ENCODE assay signal across 8 mouse cellular contexts in genomic region chr6:99439214-99439877, GRCm38 (mm10).
DNase-seq lines count a peak whose midpoint lies in the region; ATAC-seq and TF ChIP-seq lines count a peak whose summit lies in the region.

No protein-coding gene starts in this region.

- H3K27me3 ChIP-seq in forebrain, embryonic 10.5 days (ENCODE audit: poor library complexity, severe bottlenecking), result no peaks in the 10 kb centered on the region
- H3K27me3 ChIP-seq in hindbrain, postnatal 0 days (ENCODE audit: insufficient read depth, low read length), result no peaks in the 10 kb centered on the region
- H3K27me3 ChIP-seq in midbrain, embryonic 12.5 days, result no peaks in the 10 kb centered on the region

- no peak for ATAC-seq in hindbrain, postnatal 0 days
- ATAC-seq in midbrain, embryonic 12.5 days (ENCODE audit: low FRiP score, low read depth), result 0 out of 2 replicates have a peak, but pooled peaks have one; percentile 6
- no peak for ATAC-seq in frontal cortex, adult (ENCODE audit: low TSS enrichment)

- H3K4me3 ChIP-seq in lung, adult 2 months (replicated peaks; ENCODE audit: extremely low read depth, low read depth, low read length), result no peak overlapping the region
- H3K4me3 ChIP-seq in forebrain, embryonic 10.5 days, result peak overlapping the region; percentile 3
- H3K4me3 ChIP-seq in hindbrain, postnatal 0 days (ENCODE audit: low read length), result no peak overlapping the region
- H3K4me3 ChIP-seq in midbrain, embryonic 12.5 days, result no peak overlapping the region

- peaks cover 13% of the 10 kb centered on the region for H3K4me1 ChIP-seq in lung, adult 2 months (ENCODE audit: control insufficient read depth, insufficient read depth, low read length)
- peaks cover 47% of the 10 kb centered on the region for H3K4me1 ChIP-seq in forebrain, embryonic 10.5 days
- peaks cover 20% of the 10 kb centered on the region for H3K4me1 ChIP-seq in hindbrain, postnatal 0 days (ENCODE audit: insufficient read depth, low read length)
- peaks cover 34% of the 10 kb centered on the region for H3K4me1 ChIP-seq in midbrain, embryonic 12.5 days

- peak overlapping the region; percentile 83 for H3K27ac ChIP-seq in forebrain, embryonic 10.5 days
- H3K27ac ChIP-seq in hindbrain, postnatal 0 days, result peak overlapping the region; percentile 59
- peak overlapping the region; percentile 71 for H3K27ac ChIP-seq in midbrain, embryonic 12.5 days (replicated peaks)

- WGBS in lung, adult 2 months, result 30% methylated on average over 9 of the region's 9 CpGs
- 4% methylated on average over 9 of the region's 9 CpGs for WGBS in forebrain, embryonic 10.5 days
- 14% methylated on average over 9 of the region's 9 CpGs for WGBS in hindbrain, postnatal 0 days
- WGBS in midbrain, embryonic 12.5 days, result 12% methylated on average over 9 of the region's 9 CpGs

- H3K9me3 ChIP-seq in forebrain, embryonic 10.5 days, result no peaks in the 10 kb centered on the region
- no peaks in the 10 kb centered on the region for H3K9me3 ChIP-seq in hindbrain, postnatal 0 days (ENCODE audit: low read length)
- H3K9me3 ChIP-seq in midbrain, embryonic 12.5 days, result no peaks in the 10 kb centered on the region

- no peak for TF ChIP-seq CTCF in lung, adult 2 months (IDR thresholded peaks at IDR 0.05; ENCODE audit: insufficient read depth, low read length)
- no peak for TF ChIP-seq CTCF in hindbrain, postnatal 0 days (IDR thresholded peaks at IDR 0.05; ENCODE audit: low read depth)

- peak overlapping the region; percentile 17; the same call in 1 of the 2 replicates for H3K4me2 ChIP-seq in hindbrain, postnatal 0 days (ENCODE audit: low read depth, low read length)
- H3K4me2 ChIP-seq in midbrain, embryonic 12.5 days (replicated peaks), result peak overlapping the region; percentile 36

- no peak for TF ChIP-seq POLR2A in lung, adult 2 months (IDR thresholded peaks at IDR 0.05; ENCODE audit: borderline replicate concordance, extremely low read depth, low read depth, low read length)

- peak; percentile 23 for DNase-seq in lung, adult 2 months
- DNase-seq in lung, adult 18-20 months, result no peak
- DNase-seq in forebrain, embryonic 10.5 days (ENCODE audit: extremely low spot score, low spot score), result peak; percentile 39
- peak; percentile 39 for DNase-seq in hindbrain, postnatal 0 days (ENCODE audit: low spot score)
- no peak for DNase-seq in frontal cortex, postnatal 10 days (ENCODE audit: low spot score in 2 of 2)
- no peak for DNase-seq in frontal cortex, postnatal 25 days (ENCODE audit: low spot score in 2 of 2)

- H3K36me3 ChIP-seq in forebrain, embryonic 10.5 days (replicated peaks), result peaks cover 14% of the 10 kb centered on the region
- no peaks in the 10 kb centered on the region for H3K36me3 ChIP-seq in hindbrain, postnatal 0 days (ENCODE audit: insufficient read depth, low read length)
- H3K36me3 ChIP-seq in midbrain, embryonic 12.5 days, result no peaks in the 10 kb centered on the region

- H3K9ac ChIP-seq in hindbrain, postnatal 0 days (replicated peaks; ENCODE audit: low read length), result 0 out of 2 replicates have a peak overlapping the region, but pooled peaks have one; percentile 14
- peak overlapping the region; percentile 25 for H3K9ac ChIP-seq in midbrain, embryonic 12.5 days (replicated peaks)

Comparison
In these comparisons a context has a peak if more than half of its experiments do, and no peak if none do; other contexts are left out.
1. DNase-seq: peak in lung, adult 2 months (single experiment), forebrain, embryonic 10.5 days (single experiment) and hindbrain, postnatal 0 days (single experiment); none in lung, adult 18-20 months (0 of 2), frontal cortex, postnatal 10 days (0 of 2) and frontal cortex, postnatal 25 days (0 of 2).
2. Peak in every context shown above with its lines, with median percentiles within 50 percentile points of each other: H3K27ac ChIP-seq.